Mouse (Mus musculus) limb, embryonic 12.5 days (tissue): ENCODE measurements at regions not wholly inside any gene's neighbourhood (a gene's known extent, or its start where the extent isn't known, plus 50 kb on each side); places are given as distances from the start of the nearest gene placed in this dataset.
"Not testable (repeated sequence)": the region's sequence is repeated elsewhere in the genome, so short reads cannot be mapped to it uniquely, and the experiment has no call there.

Experiments used
- ATAC-seq: fragments of 200-750 bp; cut with Nextera tagmentation; 2 replicates; pipeline ENCODE4 v1.8.0; 2017; ENCODE audit warnings: low read depth, moderate TSS enrichment; ENCODE audit not compliant: insufficient number of reproducible peaks, insufficient read depth, low FRiP score, low TSS enrichment
- H3K27ac ChIP-seq: fragments of 300-500 bp; sonication (generic); 2 replicates; pipeline ENCODE4 v1.5.1; 2016; ENCODE audit warnings: mild to moderate bottlenecking, moderate library complexity
- H3K27me3 ChIP-seq: fragments of 300-500 bp; sonication (generic); 2 replicates; pipeline ENCODE4 v1.6.1; 2016; ENCODE audit warnings: mild to moderate bottlenecking, moderate library complexity
- H3K36me3 ChIP-seq: fragments of 300-500 bp; sonication (generic); 2 replicates; pipeline ENCODE4 v1.6.1; 2016; ENCODE audit warnings: mild to moderate bottlenecking, moderate library complexity
- H3K4me1 ChIP-seq: fragments of 300-500 bp; sonication (generic); replicated peaks from 2 replicates; pipeline ENCODE4 v1.6.1; 2016
- H3K4me2 ChIP-seq: fragments of 300-500 bp; sonication (generic); 2 replicates; pipeline ENCODE4 v1.6.1; 2016; ENCODE audit warnings: mild to moderate bottlenecking, moderate library complexity
- H3K4me3 ChIP-seq: fragments of 300-500 bp; sonication (generic); replicated peaks from 2 replicates; pipeline ENCODE4 v1.5.1; 2016; ENCODE audit warnings: mild to moderate bottlenecking
- H3K9ac ChIP-seq: fragments of 300-500 bp; sonication (generic); replicated peaks from 2 replicates; pipeline ENCODE4 v1.6.1; 2016; ENCODE audit warnings: mild to moderate bottlenecking, moderate library complexity
- H3K9me3 ChIP-seq: fragments of 300-500 bp; sonication (generic); 2 replicates; pipeline ENCODE4 v1.6.1; 2016; ENCODE audit warnings: mild to moderate bottlenecking, moderate library complexity
- WGBS: fragments of 180-500 bp; shearing (Covaris S2); methylation state at CpG from one replicate; pipeline ENCODE4 v1.1.7; 2016; 5-methylcytosine and 5-hydroxymethylcytosine counted together

GRCm38 (mm10) chr12:117351900-117352299 lies 164.4 kb upstream of the Rapgef5 start:
- WGBS, result 9% methylated on average over 5 of the region's 5 CpGs

GRCm38 (mm10) chr12:117352511-117352910 lies 163.8 kb upstream of the Rapgef5 start:
- 46% methylated on average over 3 of the region's 3 CpGs for WGBS
- no peaks in the 10 kb centered on the region for H3K9me3 ChIP-seq
- no peak overlapping the region for H3K4me3 ChIP-seq
- H3K27ac ChIP-seq, result no peak overlapping the region
- no peaks in the 10 kb centered on the region for H3K36me3 ChIP-seq
- no peak overlapping the region for H3K4me2 ChIP-seq
- no peak overlapping the region for H3K9ac ChIP-seq
- H3K27me3 ChIP-seq, result 0 out of 2 replicates have a peak, but pooled peaks cover 8% of the 10 kb centered on the region
- ATAC-seq, result no peak
- H3K4me1 ChIP-seq, result no peaks in the 10 kb centered on the region; the same call in 1 of the 2 replicates

More at GRCm38 (mm10) chr12:117351900-117352299, 164.4 kb upstream of the Rapgef5 start:
- H3K9me3 ChIP-seq, result no peaks in the 10 kb centered on the region
- no peak overlapping the region for H3K27ac ChIP-seq
- H3K36me3 ChIP-seq, result no peaks in the 10 kb centered on the region
- no peak for ATAC-seq
- H3K4me2 ChIP-seq, result no peak overlapping the region
- H3K4me3 ChIP-seq, result no peak overlapping the region
- H3K4me1 ChIP-seq, result no peaks in the 10 kb centered on the region; the same call in 1 of the 2 replicates
- no peak overlapping the region for H3K9ac ChIP-seq
- peaks cover 8% of the 10 kb centered on the region; the same call in 1 of the 2 replicates for H3K27me3 ChIP-seq

GRCm38 (mm10) chr12:117352938-117353337 lies 163.3 kb upstream of the Rapgef5 start:
- no peak overlapping the region for H3K9ac ChIP-seq
- H3K4me1 ChIP-seq, result no peaks in the 10 kb centered on the region; the same call in 1 of the 2 replicates
- H3K9me3 ChIP-seq, result no peaks in the 10 kb centered on the region
- 0 out of 2 replicates have a peak, but pooled peaks cover 8% of the 10 kb centered on the region for H3K27me3 ChIP-seq
- H3K27ac ChIP-seq, result no peak overlapping the region
- H3K36me3 ChIP-seq, result no peaks in the 10 kb centered on the region
- ATAC-seq, result no peak
- no peak overlapping the region for H3K4me2 ChIP-seq
- H3K4me3 ChIP-seq, result no peak overlapping the region

- Histone ChIP-seq H3K4me3 (no peak overlapping the region), H3K36me3 (no peaks in the 10 kb centered on the region), H3K9me3 (no peaks in the 10 kb centered on the region), H3K4me2 (no peak overlapping the region), H3K4me1 (peaks cover 11% of the 10 kb centered on the region), H3K27me3 (no peaks in the 10 kb centered on the region), H3K9ac (no peak overlapping the region), H3K27ac (no peak overlapping the region)
- no peak for ATAC-seq
- WGBS, result 86% methylated on average over 2 of the region's 2 CpGs
Measured at GRCm38 (mm10) chr12:117357811-117358210, 158.5 kb upstream of the Rapgef5 start.

- Histone ChIP-seq H3K9me3 (no peaks in the 10 kb centered on the region), H3K36me3 (no peaks in the 10 kb centered on the region), H3K27ac (no peak overlapping the region), H3K4me2 (no peak overlapping the region), H3K27me3 (no peaks in the 10 kb centered on the region), H3K4me1 (peaks cover 11% of the 10 kb centered on the region), H3K9ac (no peak overlapping the region), H3K4me3 (no peak overlapping the region)
- WGBS, result 83% methylated on average over 3 of the region's 3 CpGs
- ATAC-seq, result no peak
Measured at GRCm38 (mm10) chr12:117358891-117359290, 157.4 kb upstream of the Rapgef5 start.

GRCm38 (mm10) chr12:117360215-117360614 lies 156.1 kb upstream of the Rapgef5 start:
- ATAC-seq, result no peak
- peaks cover 5% of the 10 kb centered on the region; the same call in 1 of the 2 replicates for H3K27me3 ChIP-seq
- H3K9me3 ChIP-seq, result no peaks in the 10 kb centered on the region
- no peak overlapping the region for H3K27ac ChIP-seq
- no peaks in the 10 kb centered on the region for H3K36me3 ChIP-seq
- H3K4me1 ChIP-seq, result peaks cover 11% of the 10 kb centered on the region
- H3K4me2 ChIP-seq, result no peak overlapping the region
- H3K4me3 ChIP-seq, result no peak overlapping the region
- no peak overlapping the region for H3K9ac ChIP-seq
- WGBS, result 62% methylated on average over 4 of the region's 4 CpGs

- no peak overlapping the region for H3K27ac ChIP-seq
- H3K4me2 ChIP-seq, result no peak overlapping the region
- ATAC-seq, result no peak
- H3K4me3 ChIP-seq, result no peak overlapping the region
- H3K36me3 ChIP-seq, result no peaks in the 10 kb centered on the region
- peaks cover 11% of the 10 kb centered on the region for H3K4me1 ChIP-seq
- H3K9ac ChIP-seq, result no peak overlapping the region
- no peaks in the 10 kb centered on the region for H3K9me3 ChIP-seq
- 87% methylated on average over 7 of the region's 7 CpGs for WGBS
- peaks cover 5% of the 10 kb centered on the region; the same call in 1 of the 2 replicates for H3K27me3 ChIP-seq
Measured at GRCm38 (mm10) chr12:117361826-117362225, 154.5 kb upstream of the Rapgef5 start.

GRCm38 (mm10) chr12:117363457-117363856 lies 152.8 kb upstream of the Rapgef5 start:
- H3K4me1 ChIP-seq, result peaks cover 11% of the 10 kb centered on the region
- H3K9me3 ChIP-seq, H3K27ac ChIP-seq, H3K9ac ChIP-seq, ATAC-seq, H3K27me3 ChIP-seq, H3K4me3 ChIP-seq, H3K4me2 ChIP-seq, H3K36me3 ChIP-seq: not testable (repeated sequence)
- 64% methylated on average over 4 of the region's 4 CpGs for WGBS

GRCm38 (mm10) chr12:117365181-117365580 lies 151.1 kb upstream of the Rapgef5 start:
- H3K9me3 ChIP-seq, result no peaks in the 10 kb centered on the region
- no peak overlapping the region for H3K4me3 ChIP-seq
- 90% methylated on average over 2 of the region's 2 CpGs for WGBS
- H3K36me3 ChIP-seq, result no peaks in the 10 kb centered on the region
- H3K9ac ChIP-seq, result no peak overlapping the region
- H3K4me1 ChIP-seq, result peaks cover 6% of the 10 kb centered on the region
- no peak overlapping the region for H3K27ac ChIP-seq
- peaks cover 6% of the 10 kb centered on the region; the same call in 1 of the 2 replicates for H3K27me3 ChIP-seq
- no peak overlapping the region for H3K4me2 ChIP-seq
- no peak for ATAC-seq

GRCm38 (mm10) chr12:117365876-117366275 lies 150.4 kb upstream of the Rapgef5 start:
- no peaks in the 10 kb centered on the region for H3K9me3 ChIP-seq

GRCm38 (mm10) chr12:117378297-117378887 lies 137.9 kb upstream of the Rapgef5 start:
- 48% methylated on average over 21 of the region's 21 CpGs for WGBS
- peak; percentile 65 for ATAC-seq
- no peak overlapping the region for H3K9ac ChIP-seq
- H3K4me2 ChIP-seq, result peak overlapping the region; percentile 40
- H3K4me1 ChIP-seq, result peaks cover 10% of the 10 kb centered on the region
- no peaks in the 10 kb centered on the region for H3K27me3 ChIP-seq
- no peak overlapping the region for H3K4me3 ChIP-seq
- no peaks in the 10 kb centered on the region for H3K36me3 ChIP-seq
- H3K9me3 ChIP-seq, result 0 out of 2 replicates have a peak, but pooled peaks cover 5% of the 10 kb centered on the region
- no peak overlapping the region for H3K27ac ChIP-seq

More at GRCm38 (mm10) chr12:117365876-117366275, 150.4 kb upstream of the Rapgef5 start:
- Histone ChIP-seq H3K27me3 (peaks cover 11% of the 10 kb centered on the region; the same call in 1 of the 2 replicates), H3K9ac (no peak overlapping the region), H3K4me1 (peaks cover 3% of the 10 kb centered on the region; the same call in 1 of the 2 replicates), H3K4me3 (no peak overlapping the region), H3K27ac (no peak overlapping the region), H3K36me3 (no peaks in the 10 kb centered on the region), H3K4me2 (no peak overlapping the region)
- ATAC-seq, result no peak
- WGBS, result 59% methylated on average over 5 of the region's 5 CpGs
